Mouse (Mus musculus): ENCODE measurements around the gene Nudt22. TPM values are rescaled to one million over a fixed set of nuclear protein-coding genes. Genes with fewer than 3 reads are reported as not detected.

The Nudt22 gene
- not detected for polyA plus RNA-seq (2014; fragmentation: Illumina TruSeq; extraction: RNeasy Lipid Tissue Mini Kit (QIAGEN cat#74804); ENCODE audit: low read depth, low replicate concordance)

GRCm38 (mm10) chr19:6996006-6996405 lies at the start of gene Nudt22, which contains the start of gene Trpt1:
Gene Nudt22, minus strand, starts transcription at chr19:6996117.
Gene Trpt1, plus strand, starts transcription at chr19:6996131.

GRCm38 (mm10) chr19:7039841-7040636 lies 44.1 kb upstream of the Nudt22 start, which contains the start of gene Stip1:
Gene Stip1, minus strand, starts transcription at chr19:7039967.

GRCm38 (mm10) chr19:7019191-7019590 lies 23.3 kb upstream of the Nudt22 start, which contains the start of gene Fermt3:
Gene Fermt3, minus strand, starts transcription at chr19:7019469.

GRCm38 (mm10) chr19:6992011-6992858 lies 3.7 kb downstream of the Nudt22 start, which contains the start of gene Dnajc4:
Gene Dnajc4, minus strand, starts transcription at chr19:6992572.

GRCm38 (mm10) chr19:6987061-6987903 lies 8.6 kb downstream of the Nudt22 start, which contains the start of gene Vegfb:
Gene Vegfb, minus strand, starts transcription at chr19:6987651.

GRCm38 (mm10) chr19:6980381-6981093 lies 15.4 kb downstream of the Nudt22 start, which contains the start of gene Fkbp2:
Gene Fkbp2, minus strand, starts transcription at chr19:6980501.

GRCm38 (mm10) chr19:6975537-6976521 lies 20.1 kb downstream of the Nudt22 start, which contains the start of gene Plcb3:
Gene Plcb3, minus strand, starts transcription at chr19:6976470.

GRCm38 (mm10) chr19:6974211-6975205 lies 21.4 kb downstream of the Nudt22 start, which contains the start of gene Ppp1r14b:
Gene Ppp1r14b, plus strand, starts transcription at chr19:6974968.

Other genes starting within 250 kb of the Nudt22 start
- gene Rps6ka4, start 155.5 kb downstream of the Nudt22 start, polyA plus RNA-seq (2014; fragmentation: Illumina TruSeq; extraction: RNeasy Lipid Tissue Mini Kit (QIAGEN cat#74804); ENCODE audit: low read depth, low replicate concordance): not detected
- not detected for gene Ccdc88b, start 137.9 kb downstream of the Nudt22 start, polyA plus RNA-seq (2014; fragmentation: Illumina TruSeq; extraction: RNeasy Lipid Tissue Mini Kit (QIAGEN cat#74804); ENCODE audit: low read depth, low replicate concordance)
- 20.7 TPM for gene Trmt112, start 86.4 kb downstream of the Nudt22 start, polyA plus RNA-seq (2014; fragmentation: Illumina TruSeq; extraction: RNeasy Lipid Tissue Mini Kit (QIAGEN cat#74804); ENCODE audit: low read depth, low replicate concordance)
- gene Prdx5, start 86.0 kb downstream of the Nudt22 start, polyA plus RNA-seq (2014; fragmentation: Illumina TruSeq; extraction: RNeasy Lipid Tissue Mini Kit (QIAGEN cat#74804); ENCODE audit: low read depth, low replicate concordance): 53.2 TPM
- 2.0 TPM for gene Esrra, start 74.3 kb downstream of the Nudt22 start, polyA plus RNA-seq (2014; fragmentation: Illumina TruSeq; extraction: RNeasy Lipid Tissue Mini Kit (QIAGEN cat#74804); ENCODE audit: low read depth, low replicate concordance)
- not detected for gene Catsperz, start 70.7 kb downstream of the Nudt22 start, polyA plus RNA-seq (2014; fragmentation: Illumina TruSeq; extraction: RNeasy Lipid Tissue Mini Kit (QIAGEN cat#74804); ENCODE audit: low read depth, low replicate concordance)
- not detected for gene Kcnk4, start 61.6 kb downstream of the Nudt22 start, polyA plus RNA-seq (2014; fragmentation: Illumina TruSeq; extraction: RNeasy Lipid Tissue Mini Kit (QIAGEN cat#74804); ENCODE audit: low read depth, low replicate concordance)
- gene Bad, start 54.3 kb downstream of the Nudt22 start, polyA plus RNA-seq (2014; fragmentation: Illumina TruSeq; extraction: RNeasy Lipid Tissue Mini Kit (QIAGEN cat#74804); ENCODE audit: low read depth, low replicate concordance): 0.90 TPM
- 0.98 TPM for gene Gpr137, start 53.6 kb downstream of the Nudt22 start, polyA plus RNA-seq (2014; fragmentation: Illumina TruSeq; extraction: RNeasy Lipid Tissue Mini Kit (QIAGEN cat#74804); ENCODE audit: low read depth, low replicate concordance)
- 2.9 TPM for gene Ppp1r14b, start 21.1 kb downstream of the Nudt22 start, polyA plus RNA-seq (2014; fragmentation: Illumina TruSeq; extraction: RNeasy Lipid Tissue Mini Kit (QIAGEN cat#74804); ENCODE audit: low read depth, low replicate concordance)
- gene Plcb3, start 19.6 kb downstream of the Nudt22 start, polyA plus RNA-seq (2014; fragmentation: Illumina TruSeq; extraction: RNeasy Lipid Tissue Mini Kit (QIAGEN cat#74804); ENCODE audit: low read depth, low replicate concordance): 1.5 TPM
- gene Fkbp2, start 15.6 kb downstream of the Nudt22 start, polyA plus RNA-seq (2014; fragmentation: Illumina TruSeq; extraction: RNeasy Lipid Tissue Mini Kit (QIAGEN cat#74804); ENCODE audit: low read depth, low replicate concordance): 20.9 TPM
- 3.3 TPM for gene Vegfb, start 8.5 kb downstream of the Nudt22 start, polyA plus RNA-seq (2014; fragmentation: Illumina TruSeq; extraction: RNeasy Lipid Tissue Mini Kit (QIAGEN cat#74804); ENCODE audit: low read depth, low replicate concordance)
- gene Dnajc4, start 3.5 kb downstream of the Nudt22 start, polyA plus RNA-seq (2014; fragmentation: Illumina TruSeq; extraction: RNeasy Lipid Tissue Mini Kit (QIAGEN cat#74804); ENCODE audit: low read depth, low replicate concordance): 2.7 TPM
- 0.58 TPM for gene Trpt1, start within 50 bp of the Nudt22 start, polyA plus RNA-seq (2014; fragmentation: Illumina TruSeq; extraction: RNeasy Lipid Tissue Mini Kit (QIAGEN cat#74804); ENCODE audit: low read depth, low replicate concordance)
- gene Fermt3, start 23.4 kb upstream of the Nudt22 start, polyA plus RNA-seq (2014; fragmentation: Illumina TruSeq; extraction: RNeasy Lipid Tissue Mini Kit (QIAGEN cat#74804); ENCODE audit: low read depth, low replicate concordance): 0.16 TPM
- gene Stip1, start 43.9 kb upstream of the Nudt22 start, polyA plus RNA-seq (2014; fragmentation: Illumina TruSeq; extraction: RNeasy Lipid Tissue Mini Kit (QIAGEN cat#74804); ENCODE audit: low read depth, low replicate concordance): 34.1 TPM
- 9.3 TPM for gene Macrod1, start 60.7 kb upstream of the Nudt22 start, polyA plus RNA-seq (2014; fragmentation: Illumina TruSeq; extraction: RNeasy Lipid Tissue Mini Kit (QIAGEN cat#74804); ENCODE audit: low read depth, low replicate concordance)
- not detected for gene Flrt1, start 109.6 kb upstream of the Nudt22 start, polyA plus RNA-seq (2014; fragmentation: Illumina TruSeq; extraction: RNeasy Lipid Tissue Mini Kit (QIAGEN cat#74804); ENCODE audit: low read depth, low replicate concordance)
- gene Otub1, start 210.2 kb upstream of the Nudt22 start, polyA plus RNA-seq (2014; fragmentation: Illumina TruSeq; extraction: RNeasy Lipid Tissue Mini Kit (QIAGEN cat#74804); ENCODE audit: low read depth, low replicate concordance): 15.7 TPM
- 131 TPM for gene Cox8a, start 221.5 kb upstream of the Nudt22 start, polyA plus RNA-seq (2014; fragmentation: Illumina TruSeq; extraction: RNeasy Lipid Tissue Mini Kit (QIAGEN cat#74804); ENCODE audit: low read depth, low replicate concordance)
- 4.1 TPM for gene Naa40, start 245.1 kb upstream of the Nudt22 start, polyA plus RNA-seq (2014; fragmentation: Illumina TruSeq; extraction: RNeasy Lipid Tissue Mini Kit (QIAGEN cat#74804); ENCODE audit: low read depth, low replicate concordance)

Data from liver, adult 10 weeks (tissue).